Mouse (Mus musculus) large intestine, adult 2 months (tissue): ENCODE measurements at regions not wholly inside any gene's neighbourhood (a gene's known extent, or its start where the extent isn't known, plus 50 kb on each side); places are given as distances from the start of the nearest gene placed in this dataset.

Experiments used
- DNase-seq: peaks from one replicate; pipeline ENCODE4 v3.0.0-alpha.2; 2012; ENCODE audit warnings: low read depth, low spot score
- WGBS: fragments of 180-500 bp; shearing (Covaris S2); methylation state at CpG from one replicate; pipeline ENCODE4 v1.1.7; 2018; 5-methylcytosine and 5-hydroxymethylcytosine counted together

DNA sequence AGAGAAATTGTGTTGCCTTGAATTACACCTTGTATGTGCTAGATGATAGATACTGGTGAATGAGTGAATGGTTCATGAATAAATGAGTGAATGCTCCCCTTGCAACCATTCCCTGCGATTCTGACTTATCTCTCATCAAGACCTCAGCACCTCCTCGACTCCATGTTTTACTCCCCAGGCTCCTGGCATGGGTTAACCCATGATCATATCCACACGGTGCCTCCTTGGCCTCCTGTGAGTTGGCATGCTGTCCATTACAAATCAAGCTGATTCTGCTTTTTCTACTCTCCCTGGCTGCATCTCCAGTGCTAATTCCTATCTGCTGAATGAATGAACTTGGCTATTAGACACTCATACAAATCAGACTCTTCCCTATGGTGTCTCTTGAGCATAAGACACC is 279.5 kb downstream of the Sorl1 start:
- no peak for DNase-seq
- WGBS = 81% methylated on average over 3 of the region's 3 CpGs

DNA sequence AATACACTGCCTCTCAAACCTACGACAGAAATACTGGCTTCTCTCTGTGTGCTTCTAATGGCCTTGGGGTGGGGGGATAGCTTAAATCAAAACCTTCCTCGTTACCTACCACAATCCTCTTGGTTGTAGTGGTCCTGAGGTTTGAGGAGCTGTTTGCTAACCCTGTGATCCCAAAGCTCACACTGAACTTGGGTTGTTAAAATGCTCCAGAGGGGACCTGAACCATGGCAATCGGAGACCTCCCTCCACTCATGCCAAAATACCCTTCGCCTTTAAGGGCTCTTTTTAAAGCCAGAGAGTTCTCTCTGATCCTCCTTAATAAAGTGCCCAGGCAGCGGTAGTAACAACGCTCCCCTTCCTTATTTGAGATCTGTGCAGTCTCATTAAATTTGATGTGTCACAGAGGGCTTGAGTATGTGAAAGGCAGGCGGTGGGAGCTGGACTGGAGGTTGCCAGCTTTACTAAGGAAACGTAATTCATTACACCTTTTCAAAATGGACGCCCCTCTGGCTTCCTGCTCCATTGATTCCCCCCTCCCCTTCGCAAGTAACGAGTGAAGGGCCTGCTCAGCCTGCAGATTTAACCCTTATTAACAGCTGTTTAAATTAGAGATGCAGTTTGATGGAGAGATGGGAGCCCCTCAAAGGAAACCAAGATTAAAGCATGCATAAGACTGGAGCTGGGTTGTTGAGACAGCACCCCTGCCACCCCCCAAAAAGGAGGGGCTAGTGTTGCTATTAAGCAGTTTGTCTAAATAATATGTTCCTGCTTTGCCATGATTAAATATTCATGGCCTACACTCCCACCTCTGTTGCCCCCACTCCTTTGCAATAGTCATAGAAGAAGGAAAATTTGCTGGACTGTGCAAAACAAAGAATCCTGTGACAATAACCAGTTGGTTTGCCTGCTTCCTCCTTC is 289.4 kb downstream of the Sorl1 start:
- no peak for DNase-seq
- WGBS = 74% methylated on average over 11 of the region's 11 CpGs

DNA sequence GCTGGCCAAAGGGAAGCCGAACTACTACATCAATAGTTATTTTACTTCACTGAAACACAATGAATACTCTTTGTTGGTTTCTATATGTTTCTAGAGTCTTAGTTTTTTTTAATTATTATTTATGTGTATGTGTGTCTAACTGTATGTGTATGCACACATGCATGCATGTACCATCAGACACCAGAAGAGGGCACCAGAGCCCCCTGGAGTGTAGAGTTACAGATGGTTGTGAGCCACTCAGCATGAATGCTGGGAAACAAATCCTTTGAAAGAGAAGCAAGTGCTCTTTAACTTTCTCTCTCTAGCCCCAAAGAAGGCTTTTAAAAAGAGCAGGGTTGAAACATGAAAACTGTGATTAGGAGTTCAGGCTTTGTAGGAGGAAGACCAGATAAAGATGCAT is 290.7 kb downstream of the Sorl1 start:
- WGBS = 94% methylated on average over 1 of the region's 1 CpGs
- DNase-seq = no peak

DNA sequence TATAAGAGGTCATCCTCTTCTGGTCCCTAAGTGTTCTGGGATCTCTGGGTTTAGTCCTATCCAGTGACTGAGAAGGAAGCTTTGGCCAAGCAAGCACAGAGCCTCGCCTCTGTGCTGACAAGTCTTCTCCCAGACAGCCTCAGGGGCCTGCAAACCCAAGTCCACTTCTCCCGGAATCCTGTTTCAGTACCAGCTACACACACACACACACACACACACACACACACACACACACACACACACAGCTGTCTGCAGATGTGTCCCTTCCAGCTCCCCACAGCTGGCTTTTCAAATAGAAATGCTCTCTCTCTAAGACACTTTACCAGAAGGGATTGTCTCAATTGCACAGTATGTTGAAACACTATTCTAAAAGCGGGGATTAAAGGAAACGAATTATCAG is 296.7 kb downstream of the Sorl1 start:
- no peak for DNase-seq
- WGBS = 63% methylated on average over 4 of the region's 4 CpGs

DNA sequence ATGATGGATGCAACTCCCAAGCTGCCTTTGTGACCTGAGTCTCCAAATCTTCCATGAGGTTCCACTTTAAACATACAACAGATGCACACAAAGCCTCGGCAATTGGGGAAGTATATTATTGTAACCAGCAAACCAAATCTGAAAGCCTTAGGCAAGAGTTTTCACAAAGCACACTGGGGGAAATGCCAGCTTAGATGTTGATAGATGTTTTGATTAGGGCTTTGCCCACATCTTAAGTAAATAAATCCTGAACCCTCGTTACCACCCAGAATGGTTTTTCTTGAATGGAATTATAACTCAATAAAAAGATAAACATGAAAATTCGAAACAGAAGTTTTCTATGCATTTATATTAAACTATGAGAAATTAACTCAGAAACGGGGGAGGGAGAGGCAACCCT is 302.7 kb downstream of the Sorl1 start:
- DNase-seq = no peak
- 45% methylated on average over 4 of the region's 4 CpGs for WGBS

DNA sequence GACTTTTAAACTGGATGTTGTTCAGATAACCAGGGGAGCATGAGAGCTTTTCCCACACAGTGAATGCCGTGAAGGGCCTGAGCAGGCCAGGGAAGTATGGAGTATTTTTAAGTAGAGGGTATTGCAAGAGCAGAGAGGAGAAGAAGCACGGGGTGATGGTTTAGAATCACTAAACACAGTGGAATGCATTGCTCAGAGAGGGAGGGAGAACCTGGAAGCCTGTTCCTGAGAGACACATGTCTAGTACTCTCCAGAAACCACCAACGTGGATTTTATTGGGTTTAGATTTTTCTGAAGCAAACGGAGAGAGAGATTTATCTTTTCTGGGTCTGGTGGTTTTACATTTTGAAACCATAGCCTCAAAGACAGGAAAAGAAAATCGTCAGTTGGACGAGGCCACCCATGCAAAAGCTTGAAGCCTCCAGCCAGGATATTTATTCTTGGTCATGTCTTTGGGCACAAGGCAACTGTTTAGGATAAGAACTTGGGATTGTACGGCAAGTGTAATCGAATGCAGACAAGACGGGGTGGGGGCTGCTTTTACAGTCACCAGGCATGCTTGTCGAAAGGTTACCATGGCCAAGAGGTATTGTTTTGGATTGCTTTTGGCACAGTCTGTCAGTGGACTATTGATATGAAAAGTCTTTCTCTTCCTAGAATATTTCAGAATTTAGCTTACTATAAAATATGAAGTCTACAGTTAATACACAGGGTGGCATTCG is 306.2 kb downstream of the Sorl1 start:
- WGBS = 55% methylated on average over 11 of the region's 11 CpGs
- DNase-seq = no peak

DNA sequence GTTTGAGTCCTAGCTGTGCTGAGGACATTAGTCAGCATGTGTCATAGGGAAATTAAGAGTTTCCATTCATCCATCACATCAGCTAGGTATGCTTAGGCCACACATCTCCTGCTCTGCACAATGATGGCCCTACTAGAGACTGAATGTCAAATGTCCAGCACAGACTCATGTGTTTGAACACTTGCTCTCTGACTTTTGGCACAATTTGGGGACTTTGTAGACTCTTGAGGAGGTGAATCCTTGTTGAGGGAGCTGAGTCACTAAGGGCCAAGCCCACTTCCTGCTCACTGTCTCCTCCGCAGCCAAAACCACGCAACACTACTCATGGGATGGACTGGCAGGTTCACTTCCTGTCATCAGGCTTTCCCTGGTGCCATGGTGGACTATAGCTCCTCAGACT is 308.2 kb downstream of the Sorl1 start:
- no peak for DNase-seq
- WGBS = 84% methylated on average over 2 of the region's 2 CpGs

DNA sequence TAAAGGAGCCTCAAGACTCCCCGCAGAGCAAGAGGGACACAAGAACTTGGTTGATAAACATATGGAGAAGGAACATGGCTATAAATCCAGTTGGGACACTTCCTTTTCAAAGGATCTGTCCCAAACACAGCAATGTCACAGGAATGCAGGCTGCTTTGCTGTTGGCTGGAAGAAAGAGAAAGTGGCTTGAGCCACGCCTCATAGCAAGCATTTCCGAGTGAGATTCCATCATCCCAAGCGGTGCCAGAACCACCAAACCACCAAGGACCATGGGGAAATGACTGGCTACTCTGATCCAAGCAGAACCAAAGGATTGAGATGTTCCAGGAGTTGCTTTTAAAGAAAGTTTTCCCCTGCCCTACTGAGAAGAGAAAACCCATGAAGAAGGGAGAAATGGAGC is 314.8 kb downstream of the Sorl1 start:
- DNase-seq = no peak
- WGBS = 48% methylated on average over 4 of the region's 4 CpGs

DNA sequence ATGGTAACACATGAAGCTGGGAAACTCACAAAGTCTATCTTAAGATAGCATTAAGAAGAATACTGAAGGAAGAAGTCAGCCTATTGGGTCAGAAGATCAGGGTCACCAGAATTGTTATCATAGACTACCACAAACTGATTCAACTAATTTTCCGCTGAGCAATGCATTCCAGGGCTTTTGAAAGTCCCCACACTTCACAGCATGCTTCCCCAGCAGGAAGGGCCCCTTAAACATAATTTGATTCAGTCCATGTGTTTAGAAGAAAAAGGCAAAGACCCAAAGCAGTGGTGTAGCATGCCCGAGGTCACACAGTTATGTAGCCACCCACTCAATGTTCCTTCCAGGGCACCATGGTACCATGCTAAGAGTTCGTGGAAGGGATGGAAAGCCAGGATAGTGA is 315.3 kb downstream of the Sorl1 start:
- DNase-seq = no peak
- WGBS = 76% methylated on average over 3 of the region's 3 CpGs

DNA sequence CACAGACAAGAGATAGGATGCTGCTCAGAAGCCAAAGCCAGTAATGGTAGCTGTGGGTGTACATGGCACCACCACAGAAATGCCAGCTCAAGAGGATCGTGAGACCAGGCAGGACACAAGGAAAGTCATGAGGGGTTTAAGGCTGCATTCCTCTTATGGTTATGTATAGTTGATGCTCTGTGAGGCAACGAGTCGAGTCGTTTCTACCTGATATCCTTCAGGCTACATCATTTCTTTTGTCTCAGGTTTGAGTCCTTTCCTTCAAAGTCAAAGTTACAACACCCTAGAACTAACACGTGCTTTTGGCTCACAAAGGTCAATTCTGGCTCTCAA is 317.8 kb downstream of the Sorl1 start:
- WGBS = 89% methylated on average over 5 of the region's 5 CpGs
- DNase-seq = no peak

DNA sequence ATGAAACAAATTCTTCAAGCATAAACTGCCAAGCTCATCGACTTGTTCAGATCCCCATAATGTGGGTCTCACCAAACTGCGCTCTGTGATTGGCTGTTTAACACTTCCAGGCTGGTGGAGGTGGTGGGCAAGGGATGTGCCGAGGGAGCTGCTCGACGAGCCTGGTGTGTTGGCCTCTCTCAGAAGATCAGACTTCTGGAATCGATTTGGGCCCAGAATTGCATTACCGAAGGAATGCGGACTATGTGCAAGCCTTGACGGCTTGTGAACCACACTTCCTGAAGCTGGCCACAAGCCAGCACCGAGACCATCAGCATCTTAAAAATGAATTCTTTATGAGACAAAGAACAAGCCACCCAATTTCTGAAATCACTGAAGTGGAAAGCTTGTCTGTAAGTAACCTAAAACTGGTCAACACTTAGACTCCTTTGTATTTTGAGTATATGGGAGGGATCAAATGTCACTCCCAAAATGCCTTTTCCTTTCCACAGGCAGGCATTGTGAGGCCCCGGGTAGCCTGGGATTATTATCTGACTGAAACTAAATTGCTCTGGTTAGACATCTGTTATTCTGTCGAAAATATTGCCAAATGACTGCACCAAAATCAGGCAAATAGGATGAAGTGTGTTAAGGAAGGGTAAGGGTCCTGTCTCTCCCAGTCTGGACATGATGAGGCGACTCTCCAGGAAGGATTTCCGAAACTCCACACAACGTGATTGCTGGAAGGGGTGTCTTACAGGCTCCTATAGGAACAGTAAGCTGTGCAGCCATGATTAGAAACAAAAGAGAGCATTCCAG is 318.4 kb downstream of the Sorl1 start:
- 61% methylated on average over 15 of the region's 15 CpGs for WGBS
- no peak for DNase-seq

DNA sequence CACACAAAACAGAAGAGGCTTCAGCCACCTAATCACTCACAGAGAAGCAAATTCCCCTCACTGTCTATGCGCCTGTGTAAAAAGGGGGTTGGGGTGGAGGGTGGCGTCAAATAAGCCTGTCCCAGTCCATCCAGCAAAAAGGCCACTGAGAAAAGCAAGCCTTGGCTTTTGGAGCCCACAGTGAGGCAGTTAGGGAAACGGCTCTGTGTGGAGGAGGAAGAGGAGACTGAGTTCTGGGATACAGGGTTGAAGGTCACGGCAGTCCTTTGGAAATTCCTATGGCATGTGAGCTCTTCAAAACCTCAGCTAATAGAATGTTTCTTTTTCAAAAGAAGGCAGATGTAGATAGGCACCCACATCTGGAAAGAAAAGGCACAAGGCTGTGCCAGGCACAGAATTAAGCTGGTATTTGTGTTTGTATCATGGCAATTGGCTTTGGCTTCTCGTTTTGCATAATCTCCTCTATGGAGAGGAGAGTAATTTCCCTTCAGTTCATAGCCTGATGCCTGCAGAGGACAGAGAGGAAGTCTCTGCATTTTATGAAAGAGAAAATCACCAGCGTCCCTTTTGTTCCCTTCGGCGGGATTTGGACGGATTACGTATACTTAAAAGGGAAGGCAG is 319.3 kb downstream of the Sorl1 start:
- no peak for DNase-seq
- WGBS = 64% methylated on average over 10 of the region's 10 CpGs

DNA sequence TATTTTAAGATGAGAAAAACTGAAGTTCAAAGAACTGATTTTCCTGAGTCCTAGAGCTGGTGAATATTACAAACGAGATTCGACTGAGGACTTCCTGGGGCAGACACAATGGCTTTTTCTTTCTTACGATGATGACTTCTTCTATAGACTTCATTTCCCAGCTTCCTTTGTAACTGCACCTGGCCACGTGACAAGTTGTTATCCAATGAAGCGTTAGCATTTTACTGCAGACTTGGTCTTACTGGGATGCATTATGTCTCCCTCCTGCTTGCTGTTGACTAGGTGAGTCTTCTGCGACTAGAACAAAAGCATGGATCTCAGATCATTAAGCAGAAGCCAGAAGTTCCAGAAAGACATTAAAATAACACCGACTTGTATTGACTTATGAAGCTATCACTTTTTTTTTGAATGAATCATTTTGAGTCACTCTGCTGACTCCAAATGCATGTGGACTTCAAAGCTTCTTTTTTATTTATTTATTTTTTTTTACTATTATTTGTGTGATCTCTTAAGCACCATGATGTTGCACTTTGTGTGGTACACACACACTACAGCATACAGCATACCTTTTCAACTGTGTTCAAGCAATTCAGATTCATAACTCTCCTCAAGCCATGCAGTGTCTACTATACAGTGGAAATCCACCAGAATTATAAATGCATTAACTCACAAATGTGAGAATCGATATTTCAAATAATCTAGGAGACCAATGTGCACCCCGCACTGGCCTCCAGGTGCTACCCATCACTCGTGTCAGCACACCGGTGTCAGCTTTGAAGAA is 320.2 kb downstream of the Sorl1 start:
- 72% methylated on average over 11 of the region's 11 CpGs for WGBS
- DNase-seq = no peak

DNA sequence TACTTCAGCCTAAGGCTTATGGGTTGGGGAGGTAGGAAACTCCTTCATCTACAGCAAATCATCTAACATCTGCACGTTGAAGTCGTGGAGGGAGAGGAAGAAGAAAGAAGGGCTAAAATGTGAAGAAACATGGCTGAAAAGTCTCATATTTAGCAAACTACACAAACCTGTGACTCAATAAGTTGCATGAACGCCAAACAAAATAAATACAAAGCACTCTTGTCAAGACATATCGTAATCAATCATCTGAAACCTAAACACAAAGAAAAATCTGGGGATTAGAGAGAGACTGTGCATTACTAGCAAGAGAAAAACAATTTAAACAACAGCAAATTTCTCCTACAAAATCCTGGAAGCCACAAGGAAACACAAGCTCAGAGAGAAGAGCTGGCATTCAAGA is 322.7 kb downstream of the Sorl1 start:
- WGBS = 72% methylated on average over 4 of the region's 4 CpGs
- no peak for DNase-seq

DNA sequence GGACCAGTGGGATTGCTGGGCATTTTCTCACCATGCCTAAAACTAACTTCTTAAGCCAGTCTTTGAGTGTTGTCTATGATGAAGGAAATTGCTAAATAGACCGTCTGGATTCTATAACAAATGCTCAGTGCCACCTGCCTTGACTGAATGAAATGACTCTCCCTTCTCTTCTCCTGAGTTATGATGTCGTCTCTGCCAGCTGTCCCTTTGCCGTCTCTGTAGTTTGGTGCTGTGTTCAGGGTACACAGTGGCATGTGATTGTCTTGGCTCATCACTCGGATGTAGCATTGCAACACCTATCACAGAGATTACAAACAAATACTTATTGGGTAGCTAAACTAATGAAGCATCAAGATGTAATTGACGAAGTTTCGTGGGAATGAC is 331.3 kb downstream of the Sorl1 start:
- WGBS = 74% methylated on average over 6 of the region's 6 CpGs
- no peak for DNase-seq

DNA sequence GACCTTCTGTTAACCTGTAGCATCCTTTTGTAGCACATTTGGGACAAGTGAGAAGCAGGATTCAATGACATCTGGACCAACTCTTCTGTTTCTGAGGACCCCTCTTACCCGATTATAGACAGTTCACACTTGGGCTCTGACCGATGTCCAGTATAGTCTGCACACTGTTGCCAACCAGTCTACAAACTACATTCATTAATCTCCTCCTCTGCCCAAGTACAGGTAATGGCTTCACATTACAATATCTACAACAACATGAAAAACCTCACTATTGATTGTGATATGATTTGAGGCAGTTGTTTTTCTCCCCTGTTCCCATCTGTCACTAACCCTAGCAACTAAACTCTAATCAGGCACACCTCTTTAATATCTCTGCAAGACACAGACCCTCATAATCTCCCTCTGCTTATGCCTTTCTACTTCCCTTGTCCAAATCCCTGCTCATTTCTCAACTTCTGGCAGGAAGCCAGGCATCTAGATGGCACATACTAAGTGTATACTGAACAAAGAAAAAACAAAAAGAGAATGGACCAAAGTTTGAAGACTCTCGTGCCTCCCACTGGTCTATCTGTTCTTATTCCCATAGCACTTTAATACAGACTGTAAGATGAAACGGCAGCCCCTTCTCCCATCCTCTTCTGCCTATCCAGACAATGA is 331.8 kb downstream of the Sorl1 start:
- no peak for DNase-seq

DNA sequence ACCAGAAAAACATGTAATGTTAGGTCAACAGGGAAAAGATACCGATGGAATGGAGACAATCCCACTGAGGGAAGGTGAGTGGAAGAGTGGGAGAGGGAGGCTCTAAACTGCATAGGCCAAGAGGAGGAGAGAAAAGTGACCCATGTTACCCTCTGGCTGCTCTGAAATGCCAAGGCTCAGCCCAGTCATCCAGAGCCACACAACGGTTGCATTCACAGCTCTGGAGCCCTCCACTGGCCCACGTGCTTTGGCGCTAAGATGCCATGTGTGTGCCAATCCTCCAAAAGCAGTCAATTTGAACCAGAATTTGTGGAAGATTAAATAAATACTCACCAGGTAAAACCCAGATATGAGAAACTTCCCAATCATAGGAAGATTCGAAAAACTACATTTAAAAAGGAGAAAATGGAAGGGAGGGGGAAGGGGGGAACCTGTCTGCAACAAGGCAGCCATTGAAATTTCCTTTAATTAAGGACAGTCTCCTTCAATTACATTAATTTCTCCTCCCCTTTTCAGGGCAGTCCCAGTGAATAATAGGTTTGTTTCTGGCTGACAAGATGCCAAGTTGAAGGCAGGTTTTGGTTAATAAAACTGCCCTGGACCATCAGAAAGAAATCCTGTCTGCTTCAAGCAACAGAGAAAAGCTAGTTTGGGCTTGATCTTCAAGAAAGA is 332.5 kb downstream of the Sorl1 start:
- no peak for DNase-seq
- WGBS = 82% methylated on average over 5 of the region's 5 CpGs

More for the DNA sequence above, 331.8 kb downstream of the Sorl1 start:
- 78% methylated on average over 4 of the region's 4 CpGs for WGBS

DNA sequence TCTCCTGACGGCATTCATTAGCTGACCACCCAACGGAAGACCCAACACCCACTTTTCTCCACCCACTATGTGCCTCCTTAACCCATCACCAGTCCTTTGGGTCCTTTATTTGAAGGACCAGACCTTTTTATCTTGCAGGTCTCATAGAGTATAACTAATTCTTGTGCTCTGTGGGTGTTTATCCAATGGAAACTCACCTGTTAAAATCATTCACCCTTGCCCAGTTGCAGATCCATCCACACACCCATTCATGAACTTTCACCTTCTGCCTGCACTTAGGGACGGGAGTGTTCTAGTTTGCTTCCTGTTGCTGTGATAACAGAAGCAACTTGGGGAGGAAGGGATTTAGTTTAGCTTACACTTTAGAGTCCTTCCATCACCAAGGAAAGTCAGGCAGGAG is 339.0 kb downstream of the Sorl1 start:
- peak; percentile 28 for DNase-seq
- 63% methylated on average over 3 of the region's 3 CpGs for WGBS
